Comparison of ENCODE assay signal across 25 mouse cellular contexts in the genomic region with DNA sequence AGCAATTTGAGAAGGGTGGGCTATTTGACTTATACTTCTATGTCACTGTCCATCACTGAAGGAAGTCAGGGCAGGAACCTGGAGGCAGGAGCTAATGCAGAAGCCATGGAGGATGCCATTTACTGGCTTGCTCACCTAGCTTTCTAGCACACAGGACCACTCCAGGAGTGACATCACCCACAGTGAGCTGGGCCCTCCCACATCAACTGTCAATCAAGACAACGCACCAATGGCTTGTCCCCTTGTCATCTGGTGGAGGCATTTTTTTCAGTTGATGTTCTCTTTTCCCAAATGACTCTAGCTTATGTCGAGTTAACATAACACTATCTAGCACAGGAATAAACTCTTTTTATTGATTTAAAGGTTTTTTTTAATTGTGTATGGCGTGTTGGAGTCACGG. TPM values are rescaled to one million over a fixed set of nuclear protein-coding genes. Genes with fewer than 3 reads are reported as not detected.
DNase-seq lines count a peak whose midpoint lies in the region; TF ChIP-seq lines count a peak whose summit lies in the region.
"Had no signal": no experiment of that assay in that cellular context is flagged by ENCODE, and none has a peak within 500 bp of the region (broad histone marks: within the 10 kb centered on the region; RNA-seq: fewer than 3 reads in every experiment).

No protein-coding gene starts in this region.

- no peak overlapping the region for H3K27ac ChIP-seq in ES-E14 (ENCODE audit: insufficient read depth, low read depth, low read length, poor library complexity, severe bottlenecking)
- H3K27ac ChIP-seq: embryonic facial prominence, embryonic 12.5 days; embryonic facial prominence, embryonic 15.5 days; forebrain, embryonic 12.5 days; forebrain, embryonic 15.5 days; heart, embryonic 15.5 days; hindbrain, embryonic 10.5 days; hindbrain, embryonic 13.5 days; intestine, embryonic 15.5 days had no signal

- H3K9me3 ChIP-seq in ES-E14 (ENCODE audit: control insufficient read depth, insufficient read depth, low read depth, low read length), result no peaks in the 10 kb centered on the region
- H3K9me3 ChIP-seq: embryonic facial prominence, embryonic 12.5 days; embryonic facial prominence, embryonic 15.5 days; forebrain, embryonic 12.5 days; forebrain, embryonic 15.5 days; heart, embryonic 12.5 days; heart, embryonic 15.5 days; hindbrain, embryonic 10.5 days; hindbrain, embryonic 13.5 days; intestine, embryonic 15.5 days had no signal

- DNase-seq in B cell, adult 2 months, result peak; percentile 30 to 52
- DNase-seq in ES-E14 (ENCODE audit: low read depth, low spot score) (no peak), ZHBTc4 (ENCODE audit: low read depth, low spot score) (peak; percentile 33)
- DNase-seq in cerebellum, adult 11-12 months, result no peak
- no peak for DNase-seq in layer of hippocampus, postnatal 25 days (ENCODE audit: extremely low spot score in 1 of 2, low spot score in 1 of 2)
- no peak for DNase-seq in thymus, postnatal 25 days
- DNase-seq: adrenal gland, adult 8-10 months; adrenal gland, postnatal 25 days; cerebellum, adult 18-20 months; cerebellum, adult 9-10 months; cerebellum, postnatal 14 days; gastrocnemius, postnatal 25 days; heart, adult 18-20 months; heart, postnatal 10 days; heart, postnatal 36 days had no signal

- no peak overlapping the region for H3K9ac ChIP-seq in ES-E14 (ENCODE audit: insufficient read depth, low read depth, low read length, poor library complexity, severe bottlenecking)
- H3K9ac ChIP-seq: embryonic facial prominence, embryonic 12.5 days; embryonic facial prominence, embryonic 15.5 days; forebrain, embryonic 12.5 days; forebrain, embryonic 15.5 days; heart, embryonic 12.5 days; heart, embryonic 15.5 days; hindbrain, embryonic 13.5 days; intestine, embryonic 15.5 days had no signal

- H3K4me1 ChIP-seq in ES-E14 (ENCODE audit: control insufficient read depth in 2 of 2, insufficient read depth in 2 of 2, low read length in 2 of 2, poor library complexity in 1 of 2), result peaks cover 12 to 27% of the 10 kb centered on the region in 2 experiments
- H3K4me1 ChIP-seq: forebrain, embryonic 15.5 days had no signal

- H3K4me3 ChIP-seq in ES-E14 (ENCODE audit: insufficient read depth in 1 of 2, low read depth in 1 of 2, low read length in 2 of 2, poor library complexity in 1 of 2, severe bottlenecking in 1 of 2), result no peak overlapping the region
- H3K4me3 ChIP-seq: embryonic facial prominence, embryonic 12.5 days; embryonic facial prominence, embryonic 15.5 days; erythroblast, embryonic 14.5 days; forebrain, embryonic 12.5 days; forebrain, embryonic 15.5 days; heart, embryonic 12.5 days; heart, embryonic 15.5 days; hindbrain, embryonic 10.5 days; hindbrain, embryonic 13.5 days; intestine, embryonic 15.5 days had no signal

- peaks cover 46% of the 10 kb centered on the region for H3K36me3 ChIP-seq in ES-E14 (ENCODE audit: control insufficient read depth, insufficient read depth, low read length, poor library complexity, severe bottlenecking)
- H3K36me3 ChIP-seq: embryonic facial prominence, embryonic 12.5 days; embryonic facial prominence, embryonic 15.5 days; forebrain, embryonic 15.5 days; heart, embryonic 12.5 days; heart, embryonic 15.5 days; hindbrain, embryonic 10.5 days; hindbrain, embryonic 13.5 days; intestine, embryonic 15.5 days had no signal

- in situ Hi-C loops in ES-E14 (cut with MboI; ENCODE audit: low sequenced_read_pairs in 2 of 2, unreplicated experiment in 2 of 2), result no loop called here

TF ChIP-seq in ES-E14, 5 proteins besides CTCF, POLR2A, EP300 and RAD21:
- TF ChIP-seq MAFK (IDR thresholded peaks at IDR 0.05; ENCODE audit: insufficient read depth, low read depth, low read length), result no peak
- 0 out of 2 replicates have a peak, but pooled peaks have one; percentile 17 for TF ChIP-seq ZNF384 (IDR thresholded peaks at IDR 0.05; ENCODE audit: low read depth, low read length)

RNA-seq across cellular contexts. Expression of gene Kcnk5, which starts 12.4 kb away (rescaled TPM):
- 68.6 and 129 TPM in 2 replicates for total RNA-seq in ES-E14 (2012; rRNA removed)
- under 1 TPM; 0.42 to 0.57 TPM for total RNA-seq in layer of hippocampus, postnatal 25 days (2021)

RNA-seq across cellular contexts. Expression of gene Saysd1, which starts 30.9 kb away (rescaled TPM):
- total RNA-seq in ES-E14 (2012; rRNA removed), result 7.2 and 11.7 TPM in 2 replicates
- total RNA-seq in layer of hippocampus, postnatal 25 days (2021), result 1 to 10 TPM; 5.5 to 6.0 TPM

Comparison
In these comparisons a context has a peak if more than half of its experiments do, and no peak if none do; other contexts are left out.
1. DNase-seq: peak in B cell, adult 2 months (2 of 2) and ZHBTc4 (single experiment); none in ES-E14 (single experiment), cerebellum, adult 11-12 months (single experiment), layer of hippocampus, postnatal 25 days (0 of 2) and thymus, postnatal 25 days (single experiment).
2. RNA of gene Kcnk5, which starts 12.4 kb away (total RNA-seq): 68.6 to 129 TPM in ES-E14; 0.42 to 0.57 TPM in layer of hippocampus, postnatal 25 days; every median in the first group is over 10 times any median in the second.